Mouse (Mus musculus) forebrain, embryonic 12.5 days (tissue): ENCODE measurements around the gene Fam83f. TPM values are rescaled to one million over a fixed set of nuclear protein-coding genes. Genes with fewer than 3 reads are reported as not detected.
A peak's percentile ranks its signal among the peaks of the same experiment; 100 is the strongest.

Experiments
- ATAC-seq: fragments of 200-750 bp; cut with Nextera tagmentation; 2 replicates; pipeline ENCODE4 v1.8.0; 2017; ENCODE audit warnings: moderate TSS enrichment; ENCODE audit not compliant: low FRiP score
- H3K27ac ChIP-seq: fragments of 300-500 bp; sonication (generic); 2 replicates; pipeline ENCODE4 v1.5.1; 2016; ENCODE audit warnings: mild to moderate bottlenecking
- H3K27me3 ChIP-seq: fragments of 300-500 bp; sonication (generic); 2 replicates; pipeline ENCODE4 v1.6.1; 2016; ENCODE audit warnings: mild to moderate bottlenecking
- H3K36me3 ChIP-seq: fragments of 300-500 bp; sonication (generic); replicated peaks from 2 replicates; pipeline ENCODE4 v1.6.1; 2016; ENCODE audit warnings: mild to moderate bottlenecking
- H3K4me1 ChIP-seq: fragments of 300-500 bp; sonication (generic); 2 replicates; pipeline ENCODE4 v1.6.1; 2016
- H3K4me2 ChIP-seq: fragments of 300-500 bp; sonication (generic); 2 replicates; pipeline ENCODE4 v1.6.1; 2016; ENCODE audit warnings: mild to moderate bottlenecking, moderate library complexity
- H3K4me3 ChIP-seq: fragments of 300-500 bp; sonication (generic); replicated peaks from 2 replicates; pipeline ENCODE4 v1.5.1; 2016; ENCODE audit warnings: mild to moderate bottlenecking
- H3K9ac ChIP-seq: fragments of 300-500 bp; sonication (generic); 2 replicates; pipeline ENCODE4 v1.6.1; 2016; ENCODE audit warnings: mild to moderate bottlenecking
- H3K9me3 ChIP-seq: fragments of 300-500 bp; sonication (generic); 2 replicates; pipeline ENCODE4 v1.6.1; 2016
- WGBS: fragments of 180-500 bp; shearing (Covaris S2); methylation state at CpG from one replicate; pipeline ENCODE4 v1.1.7; 2016; 5-methylcytosine and 5-hydroxymethylcytosine counted together
- polyA plus RNA-seq: library from polyadenylated mRNA; unstranded; fragments of >200 nt; fragmentation: Nextera tagmentation; extraction: Ambion mirVana; gene quantifications from 2 replicates; pipeline ENCODE4 v1.2.1, GENCODE M21; 2016

Gene Fam83f
- polyA plus RNA-seq, 1 experiment from 2014 or later: 0.54 TPM

- H3K36me3 ChIP-seq: no peaks in the 10 kb centered on the region
- no peaks in the 10 kb centered on the region for H3K9me3 ChIP-seq
- no peak overlapping the region for H3K4me2 ChIP-seq
- 72% methylated on average over 5 of the region's 5 CpGs for WGBS
- ATAC-seq: no peak
- H3K9ac ChIP-seq: no peak overlapping the region
- H3K4me3 ChIP-seq: no peak overlapping the region
- 0 out of 2 replicates have a peak overlapping the region, but pooled peaks have one; percentile 6 for H3K27ac ChIP-seq
- peaks cover 23% of the 10 kb centered on the region for H3K27me3 ChIP-seq
- H3K4me1 ChIP-seq: peaks cover 27% of the 10 kb centered on the region
These were observed 25.9 kb downstream of the Fam83f start for GRCm38 (mm10) chr15:80697564-80697963.

GRCm38 (mm10) chr15:80701481-80702257 lies 30.0 kb downstream of the Fam83f start:
- WGBS: 74% methylated on average over 8 of the region's 8 CpGs
- Histone ChIP-seq H3K4me2 (no peak overlapping the region), H3K36me3 (no peaks in the 10 kb centered on the region), H3K27me3 (peaks cover 12% of the 10 kb centered on the region), H3K27ac (no peak overlapping the region), H3K4me1 (peaks cover 21% of the 10 kb centered on the region), H3K9ac (no peak overlapping the region), H3K9me3 (no peaks in the 10 kb centered on the region), H3K4me3 (no peak overlapping the region)
- no peak for ATAC-seq

- Histone ChIP-seq H3K9me3 (no peaks in the 10 kb centered on the region), H3K4me3 (no peak overlapping the region), H3K9ac (no peak overlapping the region), H3K36me3 (no peaks in the 10 kb centered on the region), H3K4me2 (no peak overlapping the region), H3K27me3 (peaks cover 7% of the 10 kb centered on the region), H3K4me1 (peaks cover 27% of the 10 kb centered on the region), H3K27ac (no peak overlapping the region)
- ATAC-seq: no peak
- WGBS: 87% methylated on average over 5 of the region's 5 CpGs
These were observed 31.3 kb downstream of the Fam83f start for GRCm38 (mm10) chr15:80702910-80703309.

GRCm38 (mm10) chr15:80703495-80703894 lies 31.8 kb downstream of the Fam83f start:
- H3K36me3 ChIP-seq: no peaks in the 10 kb centered on the region
- no peak overlapping the region for H3K4me2 ChIP-seq
- no peak overlapping the region for H3K4me3 ChIP-seq
- WGBS: 70% methylated on average over 2 of the region's 2 CpGs
- no peaks in the 10 kb centered on the region for H3K9me3 ChIP-seq
- peaks cover 23% of the 10 kb centered on the region for H3K4me1 ChIP-seq
- no peak overlapping the region for H3K27ac ChIP-seq
- no peak overlapping the region for H3K9ac ChIP-seq
- H3K27me3 ChIP-seq: peaks cover 7% of the 10 kb centered on the region
- ATAC-seq: no peak

GRCm38 (mm10) chr15:80704267-80704666 lies 32.6 kb downstream of the Fam83f start:
- H3K4me1 ChIP-seq: peaks cover 23% of the 10 kb centered on the region
- no peak overlapping the region for H3K9ac ChIP-seq
- ATAC-seq: peak; percentile 82
- no peaks in the 10 kb centered on the region for H3K9me3 ChIP-seq
- no peak overlapping the region for H3K27ac ChIP-seq
- 2% methylated on average over 7 of the region's 7 CpGs for WGBS
- no peak overlapping the region for H3K4me2 ChIP-seq
- peaks cover 3% of the 10 kb centered on the region for H3K27me3 ChIP-seq
- H3K36me3 ChIP-seq: no peaks in the 10 kb centered on the region
- no peak overlapping the region for H3K4me3 ChIP-seq

GRCm38 (mm10) chr15:80705828-80706549 lies 34.3 kb downstream of the Fam83f start:
- Histone ChIP-seq H3K27me3 (no peaks in the 10 kb centered on the region; the same call in 1 of the 2 replicates), H3K36me3 (no peaks in the 10 kb centered on the region), H3K4me2 (peak overlapping the region; percentile 46), H3K4me3 (peak overlapping the region; percentile 22), H3K4me1 (peaks cover 25% of the 10 kb centered on the region), H3K9ac (peak overlapping the region; percentile 8; the same call in 1 of the 2 replicates), H3K27ac (no peak overlapping the region), H3K9me3 (no peaks in the 10 kb centered on the region)
- no peak for ATAC-seq
- 28% methylated on average over 18 of the region's 18 CpGs for WGBS

- Histone ChIP-seq H3K4me1 (peaks cover 25% of the 10 kb centered on the region), H3K27me3 (no peaks in the 10 kb centered on the region; the same call in 1 of the 2 replicates), H3K27ac (0 out of 2 replicates have a peak overlapping the region, but pooled peaks have one; percentile 53), H3K4me3 (peak overlapping the region; percentile 22; the same call in 1 of the 2 replicates), H3K4me2 (peak overlapping the region; percentile 46), H3K36me3 (no peaks in the 10 kb centered on the region), H3K9ac (peak overlapping the region; percentile 8; the same call in 1 of the 2 replicates), H3K9me3 (no peaks in the 10 kb centered on the region)
- ATAC-seq: no peak
- 35% methylated on average over 11 of the region's 11 CpGs for WGBS
These were observed 34.9 kb downstream of the Fam83f start for GRCm38 (mm10) chr15:80706596-80706995.

GRCm38 (mm10) chr15:80707088-80707487 lies 35.4 kb downstream of the Fam83f start:
- Histone ChIP-seq H3K27ac (0 out of 2 replicates have a peak overlapping the region, but pooled peaks have one; percentile 53), H3K27me3 (no peaks in the 10 kb centered on the region; the same call in 1 of the 2 replicates), H3K9ac (0 out of 2 replicates have a peak overlapping the region, but pooled peaks have one; percentile 8), H3K4me3 (no peak overlapping the region), H3K4me2 (0 out of 2 replicates have a peak overlapping the region, but pooled peaks have one; percentile 46), H3K4me1 (peaks cover 30% of the 10 kb centered on the region), H3K9me3 (no peaks in the 10 kb centered on the region), H3K36me3 (no peaks in the 10 kb centered on the region)
- no peak for ATAC-seq
- 69% methylated on average over 8 of the region's 8 CpGs for WGBS

GRCm38 (mm10) chr15:80709593-80709992 lies 37.9 kb downstream of the Fam83f start:
- Histone ChIP-seq H3K9me3 (no peaks in the 10 kb centered on the region), H3K4me1 (peaks cover 30% of the 10 kb centered on the region), H3K36me3 (no peaks in the 10 kb centered on the region), H3K27me3 (no peaks in the 10 kb centered on the region; the same call in 1 of the 2 replicates), H3K9ac (no peak overlapping the region), H3K4me2 (no peak overlapping the region), H3K27ac (no peak overlapping the region), H3K4me3 (no peak overlapping the region)
- WGBS: 65% methylated on average over 6 of the region's 6 CpGs
- ATAC-seq: no peak

- Histone ChIP-seq H3K4me1 (peaks cover 30% of the 10 kb centered on the region), H3K27ac (no peak overlapping the region), H3K9ac (no peak overlapping the region), H3K27me3 (no peaks in the 10 kb centered on the region; the same call in 1 of the 2 replicates), H3K36me3 (no peaks in the 10 kb centered on the region), H3K9me3 (no peaks in the 10 kb centered on the region), H3K4me3 (peak overlapping the region; percentile 85), H3K4me2 (peak overlapping the region; percentile 45)
- 14% methylated on average over 5 of the region's 5 CpGs for WGBS
- no peak for ATAC-seq
These were observed 38.6 kb downstream of the Fam83f start for GRCm38 (mm10) chr15:80710257-80710607.

- peaks cover 29% of the 10 kb centered on the region for H3K4me1 ChIP-seq
- H3K9ac ChIP-seq: peak within 1 kb of the TSS; percentile 82
- H3K4me3 ChIP-seq: peak within 1 kb of the TSS; percentile 85
- H3K27me3 ChIP-seq: no peaks in the 10 kb centered on the region; the same call in 1 of the 2 replicates
- H3K36me3 ChIP-seq: no peaks in the 10 kb centered on the region
- ATAC-seq: peak; percentile 97
- H3K4me2 ChIP-seq: peak within 1 kb of the TSS; percentile 98
- H3K9me3 ChIP-seq: no peaks in the 10 kb centered on the region
- whole genome bisulfite sequencing: under 1% methylated on average over 39 of the region's 39 CpGs
- peak within 1 kb of the TSS; percentile 86 for H3K27ac ChIP-seq
These were observed 39.1 kb downstream of the Fam83f start, which contains the start of gene Tnrc6b for GRCm38 (mm10) chr15:80710608-80711363. Tnrc6b (plus strand) TSS chr15:80711313.
